Mouse (Mus musculus) midbrain, embryonic 14.5 days (tissue): ENCODE data around the gene Dse. TPM values are rescaled to one million over a fixed set of nuclear protein-coding genes. Genes with fewer than 3 reads are reported as not detected.

Experiments used
- ATAC-seq: fragments of 200-750 bp; cut with Nextera tagmentation; 2 replicates; pipeline ENCODE4 v1.8.0; 2017; ENCODE audit warnings: moderate number of reproducible peaks, moderate library complexity; ENCODE audit not compliant: low FRiP score, low TSS enrichment
- DNase-seq: peaks from one replicate; pipeline ENCODE4 v3.0.0-alpha.2; 2015
- H3K27ac ChIP-seq: fragments of 300-500 bp; sonication (generic); replicated peaks from 2 replicates; pipeline ENCODE4 v1.5.1; 2014; ENCODE audit warnings: mild to moderate bottlenecking, low read depth, low read length, moderate library complexity
- H3K27me3 ChIP-seq: fragments of 300-500 bp; sonication (generic); 2 replicates; pipeline ENCODE4 v1.6.1; 2014; ENCODE audit warnings: low read length, control low read depth, mixed read lengths; ENCODE audit not compliant: control insufficient read depth, insufficient read depth
- H3K36me3 ChIP-seq: fragments of 300-500 bp; sonication (generic); 2 replicates; pipeline ENCODE4 v1.6.1; 2014; ENCODE audit warnings: low read length, control low read depth; ENCODE audit not compliant: control insufficient read depth, insufficient read depth
- H3K4me1 ChIP-seq: fragments of 300-500 bp; sonication (generic); 2 replicates; pipeline ENCODE4 v1.6.1; 2014; ENCODE audit warnings: mild to moderate bottlenecking, antibody characterized with exemption, low read length, control low read depth; ENCODE audit not compliant: control insufficient read depth, insufficient read depth
- H3K4me2 ChIP-seq: fragments of 300-500 bp; sonication (generic); 2 replicates; pipeline ENCODE4 v1.6.1; 2014; ENCODE audit warnings: mild to moderate bottlenecking, low read length, moderate library complexity
- H3K4me3 ChIP-seq: fragments of 300-500 bp; sonication (generic); replicated peaks from 2 replicates; pipeline ENCODE4 v1.5.1; 2014; ENCODE audit warnings: low read depth, low read length
- H3K9ac ChIP-seq: fragments of 300-500 bp; sonication (generic); replicated peaks from 2 replicates; pipeline ENCODE4 v1.6.1; 2014; ENCODE audit warnings: mild to moderate bottlenecking, low read length, moderate library complexity
- H3K9me3 ChIP-seq: fragments of 300-500 bp; sonication (generic); 2 replicates; pipeline ENCODE4 v1.6.1; 2016; ENCODE audit warnings: low read length, control low read depth, mixed read lengths; ENCODE audit not compliant: control insufficient read depth
- WGBS: fragments of 180-500 bp; shearing (Covaris S2); extraction: QIAGEN DNeasy Blood & Tissue Kit; methylation state at CpG from one replicate; pipeline ENCODE4 v1.1.7; 2014; 5-methylcytosine and 5-hydroxymethylcytosine counted together
- polyA plus RNA-seq: library from polyadenylated mRNA; unstranded; fragments of >200 nt; fragmentation: Nextera tagmentation; extraction: Ambion mirVana; gene quantifications from 2 replicates; pipeline ENCODE4 v1.2.1, GENCODE M21; 2014

Dse gene
- polyA plus RNA-seq, 1 experiment from 2014 or later: 9.4 TPM

DNA sequence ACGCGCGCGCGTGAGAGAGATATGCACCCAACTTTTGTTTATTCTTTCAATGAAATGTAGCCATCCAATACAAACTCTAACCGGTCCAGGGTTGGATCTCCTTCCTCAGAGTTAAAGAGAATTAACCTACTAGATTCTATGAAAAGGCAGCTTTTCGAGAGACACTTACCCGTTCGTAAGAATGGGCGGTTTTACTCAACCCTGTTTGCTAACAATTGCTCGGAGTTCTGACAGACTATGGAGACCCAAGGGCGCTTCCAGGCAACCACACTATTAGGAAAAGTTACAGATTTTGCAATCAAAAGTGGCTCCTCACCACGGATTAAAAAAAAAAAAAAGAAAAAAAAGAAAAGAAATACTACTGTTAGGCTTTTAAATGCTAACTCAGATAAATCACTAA, 516 bp upstream of the Dse start:
- H3K4me3 ChIP-seq: peak overlapping the region; percentile 78
- no peak overlapping the region; the same call in 1 of the 2 replicates for H3K9ac ChIP-seq
- H3K36me3 ChIP-seq: no peaks in the 10 kb centered on the region
- no peak for DNase-seq
- 3% methylated on average over 13 of the region's 13 CpGs for WGBS
- no peaks in the 10 kb centered on the region for H3K27me3 ChIP-seq
- H3K4me2 ChIP-seq: peak overlapping the region; percentile 81
- no peak for ATAC-seq
- H3K4me1 ChIP-seq: 0 out of 2 replicates have a peak, but pooled peaks cover 4% of the 10 kb centered on the region
- H3K9me3 ChIP-seq: no peaks in the 10 kb centered on the region
- no peak overlapping the region for H3K27ac ChIP-seq

DNA sequence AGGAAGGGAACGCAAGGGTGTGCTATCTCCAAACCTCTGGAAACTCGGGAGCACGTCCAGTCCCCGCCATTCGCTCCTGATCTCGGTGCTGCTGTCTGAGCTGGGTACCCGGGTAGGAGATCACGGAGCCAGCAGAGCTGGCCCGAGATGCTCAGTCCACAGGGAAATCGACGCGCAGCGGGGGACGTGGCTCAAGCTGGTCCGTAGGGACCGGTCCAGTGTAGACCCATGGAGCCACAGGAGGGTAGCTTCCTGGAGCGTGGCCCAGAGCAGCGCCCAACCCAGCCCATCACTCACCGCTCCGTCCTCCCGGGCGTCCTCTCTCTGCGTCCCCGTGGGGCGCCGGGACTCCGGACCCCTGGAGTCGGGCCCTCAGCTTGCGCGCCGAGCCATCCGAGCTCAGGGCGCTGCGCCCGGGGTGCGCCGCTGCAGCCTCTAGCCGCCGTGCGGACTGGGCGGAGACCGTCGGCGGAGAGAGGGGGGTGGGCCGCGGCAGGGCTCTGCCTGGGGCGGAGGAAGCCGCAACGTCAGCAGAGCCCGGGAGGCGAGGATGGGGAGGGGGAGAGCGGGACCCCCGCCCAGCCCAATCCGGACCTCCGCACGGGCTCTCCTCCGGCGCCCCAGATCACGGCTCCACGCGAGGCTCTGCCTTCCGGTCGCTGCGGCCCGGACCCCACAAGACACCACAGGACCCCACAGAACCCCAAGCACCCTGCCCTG, 572 bp downstream of the Dse start:
- Histone ChIP-seq H3K9ac (peak overlapping the region; percentile 80), H3K4me3 (peak overlapping the region; percentile 78), H3K9me3 (no peaks in the 10 kb centered on the region), H3K4me1 (0 out of 2 replicates have a peak, but pooled peaks cover 4% of the 10 kb centered on the region), H3K27me3 (no peaks in the 10 kb centered on the region), H3K4me2 (peak overlapping the region; percentile 81), H3K36me3 (no peaks in the 10 kb centered on the region), H3K27ac (peak overlapping the region; percentile 62)
- DNase-seq (peak; percentile 84), ATAC-seq (peak; percentile 94)
- WGBS: under 1% methylated on average over 59 of the region's 65 CpGs

DNA sequence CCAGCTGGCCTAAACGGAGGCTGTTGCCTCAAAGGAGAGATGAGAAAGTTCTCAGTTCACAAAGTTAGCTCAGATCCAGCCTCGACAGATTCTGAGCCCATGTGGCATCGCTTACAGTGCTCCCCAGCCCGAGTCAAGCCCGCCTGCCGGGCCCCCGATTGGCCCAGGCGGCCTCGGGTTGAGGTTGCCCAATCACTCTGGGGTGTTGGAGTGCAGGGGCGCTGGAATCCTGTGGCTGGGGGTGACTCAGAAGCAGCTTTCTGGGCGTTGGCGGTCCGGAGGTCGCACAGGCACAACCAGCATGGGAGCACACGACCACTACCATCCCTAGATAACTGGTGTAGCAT, 1.1 kb downstream of the Dse start:
- DNase-seq (no peak), ATAC-seq (peak; percentile 57)
- H3K27ac ChIP-seq: peak overlapping the region; percentile 62; the same call in 1 of the 2 replicates

DNA sequence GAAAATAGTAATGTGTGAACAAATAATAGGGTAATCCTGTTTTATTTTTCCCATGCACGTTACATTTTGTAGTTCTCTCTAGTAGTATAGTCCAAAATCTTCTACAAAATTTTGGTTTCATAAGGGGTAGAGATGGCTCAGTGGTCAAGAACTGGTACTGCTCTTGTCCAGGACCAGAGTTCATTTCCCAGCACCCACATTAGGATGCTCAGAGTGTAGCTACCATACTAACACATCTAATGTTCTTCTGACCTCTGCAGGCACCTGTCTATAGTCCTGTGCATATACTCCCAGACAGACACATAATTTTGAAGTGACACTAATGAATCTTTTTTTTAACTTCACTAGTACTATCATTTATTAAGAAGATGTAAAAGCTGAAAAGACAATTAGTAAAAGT, 1.7 kb downstream of the Dse start:
- H3K9ac ChIP-seq: no peak overlapping the region
- no peak for ATAC-seq
- no peak overlapping the region for H3K4me3 ChIP-seq
- H3K4me1 ChIP-seq: 0 out of 2 replicates have a peak, but pooled peaks cover 4% of the 10 kb centered on the region
- H3K36me3 ChIP-seq: no peaks in the 10 kb centered on the region
- no peak for DNase-seq
- no peak overlapping the region for H3K27ac ChIP-seq
- 94% methylated on average over 1 of the region's 1 CpGs for WGBS
- no peak overlapping the region for H3K4me2 ChIP-seq
- no peaks in the 10 kb centered on the region for H3K9me3 ChIP-seq
- H3K27me3 ChIP-seq: no peaks in the 10 kb centered on the region

More for the DNA sequence above, 1.1 kb downstream of the Dse start:
- no peaks in the 10 kb centered on the region for H3K27me3 ChIP-seq
- no peaks in the 10 kb centered on the region for H3K9me3 ChIP-seq
- peak overlapping the region; percentile 78 for H3K4me3 ChIP-seq
- H3K9ac ChIP-seq: peak overlapping the region; percentile 80
- peak overlapping the region; percentile 81 for H3K4me2 ChIP-seq
- no peaks in the 10 kb centered on the region for H3K36me3 ChIP-seq
- under 1% methylated on average over 15 of the region's 15 CpGs for WGBS
- 0 out of 2 replicates have a peak, but pooled peaks cover 4% of the 10 kb centered on the region for H3K4me1 ChIP-seq

DNA sequence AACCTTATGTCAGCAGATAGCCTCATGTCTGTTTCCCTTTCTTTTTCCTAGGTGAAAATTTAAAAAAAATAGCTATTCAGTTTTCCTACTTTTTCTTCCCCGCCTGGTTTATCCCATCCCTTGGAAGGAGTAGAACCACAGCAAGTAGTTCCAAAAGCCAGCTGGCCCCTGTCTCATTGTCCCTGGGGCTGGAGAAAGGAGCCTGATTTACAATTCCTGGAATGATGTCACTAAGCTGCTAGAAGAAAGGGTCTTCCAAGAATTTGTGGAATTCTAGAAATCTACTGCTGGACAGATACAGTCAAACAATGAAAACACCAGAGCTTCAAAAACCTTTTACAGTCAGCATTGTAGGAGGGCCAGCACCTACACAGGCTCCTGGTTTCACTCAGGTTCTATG, 6.8 kb downstream of the Dse start:
- no peak for DNase-seq
- no peaks in the 10 kb centered on the region for H3K27me3 ChIP-seq
- H3K36me3 ChIP-seq: no peaks in the 10 kb centered on the region
- H3K9ac ChIP-seq: no peak overlapping the region
- H3K4me3 ChIP-seq: no peak overlapping the region
- 95% methylated on average over 1 of the region's 1 CpGs for WGBS
- H3K4me1 ChIP-seq: no peaks in the 10 kb centered on the region
- H3K9me3 ChIP-seq: no peaks in the 10 kb centered on the region; the same call in 1 of the 2 replicates
- H3K4me2 ChIP-seq: no peak overlapping the region
- no peak overlapping the region for H3K27ac ChIP-seq
- no peak for ATAC-seq

DNA sequence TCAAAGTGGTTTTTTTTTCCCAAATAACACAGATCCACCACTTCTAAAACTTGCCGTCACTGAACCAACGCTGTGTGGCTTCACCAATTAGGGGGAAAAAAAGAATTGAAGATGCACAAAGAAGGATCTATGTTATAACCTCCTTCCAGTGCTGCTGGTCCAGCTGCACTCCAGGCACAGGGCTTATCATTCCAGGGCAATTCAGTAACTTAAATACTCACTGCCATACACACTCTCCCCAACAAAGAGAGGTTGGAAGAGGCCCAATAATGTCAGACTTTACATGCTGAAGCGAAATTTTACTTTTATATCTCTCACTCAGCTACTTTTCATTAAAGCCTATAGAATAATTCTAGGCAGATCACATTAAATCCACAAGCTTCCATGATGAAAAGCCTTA, 8.9 kb downstream of the Dse start:
- WGBS: 80% methylated on average over 3 of the region's 3 CpGs
- no peak for ATAC-seq

DNA sequence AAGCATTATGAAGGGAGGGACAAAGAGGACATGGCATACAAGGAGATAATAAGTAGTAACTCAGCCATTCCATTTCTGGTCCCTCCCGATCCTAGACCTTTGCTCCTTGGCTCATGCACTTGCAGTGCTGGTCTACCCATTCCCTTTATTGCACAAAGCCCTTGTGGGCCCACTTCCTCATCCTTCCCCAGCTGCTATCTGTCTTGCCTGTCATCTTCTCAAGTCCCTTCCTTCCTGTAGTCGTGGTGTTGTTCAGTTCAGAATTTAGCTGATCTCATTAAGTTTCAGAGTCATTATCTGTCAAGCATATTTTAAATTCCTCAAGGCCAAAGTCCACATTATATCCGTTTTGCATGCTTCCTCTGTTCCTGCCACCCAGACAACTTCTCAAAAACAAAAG, 9.5 kb downstream of the Dse start:
- H3K9me3 ChIP-seq: no peaks in the 10 kb centered on the region; the same call in 1 of the 2 replicates
- no peak for DNase-seq
- H3K27me3 ChIP-seq: no peaks in the 10 kb centered on the region
- H3K9ac ChIP-seq: no peak overlapping the region
- H3K36me3 ChIP-seq: no peaks in the 10 kb centered on the region
- no peak overlapping the region for H3K4me2 ChIP-seq
- 65% methylated on average over 3 of the region's 3 CpGs for WGBS
- no peak overlapping the region for H3K4me3 ChIP-seq
- H3K27ac ChIP-seq: no peak overlapping the region
- no peaks in the 10 kb centered on the region for H3K4me1 ChIP-seq
- ATAC-seq: no peak

More for the DNA sequence above, 8.9 kb downstream of the Dse start:
- Histone ChIP-seq H3K9ac (no peak overlapping the region), H3K4me3 (no peak overlapping the region), H3K4me2 (no peak overlapping the region), H3K4me1 (no peaks in the 10 kb centered on the region), H3K36me3 (no peaks in the 10 kb centered on the region), H3K9me3 (no peaks in the 10 kb centered on the region; the same call in 1 of the 2 replicates), H3K27ac (no peak overlapping the region), H3K27me3 (no peaks in the 10 kb centered on the region)
- no peak for DNase-seq

DNA sequence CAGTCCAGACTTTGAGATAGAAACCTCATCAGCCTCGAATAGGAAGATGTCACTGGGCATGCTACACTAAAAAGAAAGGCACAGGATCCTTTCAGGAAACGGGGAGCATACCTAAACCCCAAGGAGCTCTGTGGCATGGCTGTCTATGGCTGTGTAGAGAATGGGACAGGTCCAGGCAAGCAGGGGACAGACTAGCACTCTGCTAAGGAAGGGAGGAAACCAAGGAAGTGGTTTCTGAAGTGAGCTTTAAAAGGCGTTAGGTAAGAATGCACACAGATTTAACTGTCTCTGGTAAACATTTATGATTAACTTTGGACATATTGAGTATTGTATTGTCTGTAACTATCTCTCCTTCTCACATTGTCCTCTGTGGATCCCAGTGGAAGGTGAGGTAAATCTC, 10.2 kb downstream of the Dse start:
- ATAC-seq: no peak
- Histone ChIP-seq H3K4me3 (no peak overlapping the region), H3K4me1 (no peaks in the 10 kb centered on the region), H3K27me3 (no peaks in the 10 kb centered on the region), H3K9me3 (no peaks in the 10 kb centered on the region; the same call in 1 of the 2 replicates), H3K9ac (no peak overlapping the region), H3K27ac (no peak overlapping the region), H3K4me2 (no peak overlapping the region), H3K36me3 (no peaks in the 10 kb centered on the region)
- WGBS: 89% methylated on average over 3 of the region's 3 CpGs
- DNase-seq: no peak

DNA sequence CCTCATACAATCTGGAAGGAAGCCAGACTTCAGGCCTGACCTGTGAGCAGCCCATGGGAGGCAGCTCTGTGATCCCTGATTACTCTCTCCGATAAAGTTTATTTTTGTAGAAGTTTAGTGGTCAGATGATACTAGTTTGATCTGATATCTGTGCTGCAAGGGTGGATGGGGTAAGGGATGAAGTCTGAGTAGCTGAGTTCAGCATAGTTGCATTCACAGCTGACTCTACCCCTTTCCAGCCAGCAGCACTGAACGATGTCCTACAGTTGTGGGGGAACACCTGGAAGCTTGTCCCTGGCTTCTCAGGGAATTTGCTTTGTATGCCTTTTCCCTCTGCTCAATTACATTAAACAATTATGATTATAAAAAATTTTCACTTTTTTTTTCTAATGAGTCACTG, 12.6 kb downstream of the Dse start:
- H3K27me3 ChIP-seq: no peaks in the 10 kb centered on the region
- H3K9ac ChIP-seq: no peak overlapping the region
- no peaks in the 10 kb centered on the region for H3K36me3 ChIP-seq
- no peak overlapping the region for H3K4me3 ChIP-seq
- ATAC-seq (no peak), DNase-seq (no peak)
- H3K4me2 ChIP-seq: no peak overlapping the region
- H3K9me3 ChIP-seq: no peaks in the 10 kb centered on the region; the same call in 1 of the 2 replicates
- 88% methylated on average over 2 of the region's 2 CpGs for WGBS
- no peaks in the 10 kb centered on the region for H3K4me1 ChIP-seq
- H3K27ac ChIP-seq: no peak overlapping the region
